Mouse (Mus musculus) limb, embryonic 10.5 days (tissue): ENCODE data around the gene Pde9a. TPM values are rescaled to one million over a fixed set of nuclear protein-coding genes. Genes with fewer than 3 reads are reported as not detected.

Experiments
- DNase-seq: peaks from one replicate; pipeline ENCODE4 v3.0.0-alpha.2; 2017; ENCODE audit warnings: low spot score
- H3K27ac ChIP-seq: fragments of 300-500 bp; sonication (generic); 2 replicates; pipeline ENCODE4 v1.5.1; 2016; ENCODE audit warnings: mild to moderate bottlenecking
- H3K27me3 ChIP-seq: fragments of 300-500 bp; sonication (generic); 2 replicates; pipeline ENCODE4 v1.6.1; 2016; ENCODE audit warnings: low read depth, mild to moderate bottlenecking; ENCODE audit not compliant: poor library complexity, severe bottlenecking
- H3K36me3 ChIP-seq: fragments of 300-500 bp; sonication (generic); 2 replicates; pipeline ENCODE4 v1.6.1; 2016; ENCODE audit warnings: mild to moderate bottlenecking, moderate library complexity
- H3K4me1 ChIP-seq: fragments of 300-500 bp; sonication (generic); 2 replicates; pipeline ENCODE4 v1.6.1; 2016
- H3K4me3 ChIP-seq: fragments of 300-500 bp; sonication (generic); 2 replicates; pipeline ENCODE4 v1.5.1; 2016; ENCODE audit warnings: mild to moderate bottlenecking, moderate library complexity
- H3K9me3 ChIP-seq: fragments of 300-500 bp; sonication (generic); replicated peaks from 2 replicates; pipeline ENCODE4 v1.6.1; 2016; ENCODE audit warnings: mild to moderate bottlenecking
- WGBS: fragments of 180-500 bp; shearing (Covaris S2); methylation state at CpG from one replicate; pipeline ENCODE4 v1.1.7; 2016; 5-methylcytosine and 5-hydroxymethylcytosine counted together
- polyA plus RNA-seq: library from polyadenylated mRNA; unstranded; fragments of >200 nt; fragmentation: Nextera tagmentation; extraction: Ambion mirVana; gene quantifications from 2 replicates; pipeline ENCODE4 v1.2.1, GENCODE M21; 2016

The Pde9a gene
- polyA plus RNA-seq, 1 experiment from 2014 or later: 27.2 TPM

DNA sequence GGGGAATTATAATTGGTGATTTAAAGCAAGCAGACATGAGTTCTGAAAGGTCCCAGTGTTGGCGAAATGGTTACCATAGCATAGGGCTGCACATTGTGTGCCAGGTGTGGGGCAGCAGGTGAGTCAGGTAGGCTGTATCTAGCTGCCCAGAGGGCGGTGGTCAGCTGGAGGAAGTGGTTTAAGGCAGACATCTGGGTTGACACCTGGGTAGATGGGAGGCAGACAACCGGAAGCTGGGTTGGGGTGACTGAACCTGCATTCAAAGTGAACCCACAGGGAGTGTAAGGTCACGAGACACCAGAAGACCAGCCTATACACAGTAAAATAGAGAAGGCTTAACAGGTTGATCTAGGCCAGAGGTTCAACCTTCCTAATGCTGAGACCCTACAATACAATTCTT lies 54.0 kb downstream of the Pde9a start:
- WGBS: 89% methylated on average over 4 of the region's 4 CpGs
- H3K27me3 ChIP-seq: no peaks in the 10 kb centered on the region
- H3K36me3 ChIP-seq: 0 out of 2 replicates have a peak, but pooled peaks cover 2% of the 10 kb centered on the region
- peaks cover 52% of the 10 kb centered on the region for H3K4me1 ChIP-seq
- no peaks in the 10 kb centered on the region for H3K9me3 ChIP-seq
- H3K4me3 ChIP-seq: no peak overlapping the region
- H3K27ac ChIP-seq: no peak overlapping the region
- no peak for DNase-seq

DNA sequence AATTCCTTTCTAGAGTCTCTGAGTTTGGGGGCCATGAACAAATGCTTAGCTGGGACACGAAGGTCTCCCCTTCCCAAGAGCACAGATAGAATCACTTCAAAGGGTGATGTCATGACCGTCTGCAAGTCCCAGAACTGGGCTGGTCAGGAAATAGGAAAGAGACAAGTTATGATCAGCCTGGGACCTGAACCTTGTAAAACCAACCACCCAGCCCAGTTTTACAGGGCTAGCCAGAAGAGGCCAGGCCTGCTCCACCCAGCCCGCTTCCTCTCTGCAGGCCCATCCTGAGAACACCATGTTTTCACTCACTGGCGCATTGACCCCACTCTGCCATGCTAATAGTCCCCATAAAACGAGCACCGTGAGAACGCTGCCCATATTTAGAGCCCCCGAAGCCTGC lies 56.5 kb downstream of the Pde9a start:
- DNase-seq: no peak
- Histone ChIP-seq H3K27me3 (no peaks in the 10 kb centered on the region), H3K9me3 (no peaks in the 10 kb centered on the region), H3K4me3 (no peak overlapping the region; the same call in 1 of the 2 replicates), H3K27ac (peak overlapping the region; percentile 58; the same call in 1 of the 2 replicates), H3K36me3 (peaks cover 13% of the 10 kb centered on the region), H3K4me1 (peaks cover 57% of the 10 kb centered on the region)
- 41% methylated on average over 8 of the region's 8 CpGs for WGBS

GRCm38 (mm10) chr17:31444251-31444650 lies 58.2 kb downstream of the Pde9a start:
- Histone ChIP-seq H3K36me3 (peaks cover 20% of the 10 kb centered on the region), H3K4me3 (no peak overlapping the region), H3K27me3 (no peaks in the 10 kb centered on the region), H3K27ac (peak overlapping the region; percentile 72), H3K9me3 (no peaks in the 10 kb centered on the region), H3K4me1 (peaks cover 61% of the 10 kb centered on the region)
- WGBS: 63% methylated on average over 7 of the region's 7 CpGs
- no peak for DNase-seq

DNA sequence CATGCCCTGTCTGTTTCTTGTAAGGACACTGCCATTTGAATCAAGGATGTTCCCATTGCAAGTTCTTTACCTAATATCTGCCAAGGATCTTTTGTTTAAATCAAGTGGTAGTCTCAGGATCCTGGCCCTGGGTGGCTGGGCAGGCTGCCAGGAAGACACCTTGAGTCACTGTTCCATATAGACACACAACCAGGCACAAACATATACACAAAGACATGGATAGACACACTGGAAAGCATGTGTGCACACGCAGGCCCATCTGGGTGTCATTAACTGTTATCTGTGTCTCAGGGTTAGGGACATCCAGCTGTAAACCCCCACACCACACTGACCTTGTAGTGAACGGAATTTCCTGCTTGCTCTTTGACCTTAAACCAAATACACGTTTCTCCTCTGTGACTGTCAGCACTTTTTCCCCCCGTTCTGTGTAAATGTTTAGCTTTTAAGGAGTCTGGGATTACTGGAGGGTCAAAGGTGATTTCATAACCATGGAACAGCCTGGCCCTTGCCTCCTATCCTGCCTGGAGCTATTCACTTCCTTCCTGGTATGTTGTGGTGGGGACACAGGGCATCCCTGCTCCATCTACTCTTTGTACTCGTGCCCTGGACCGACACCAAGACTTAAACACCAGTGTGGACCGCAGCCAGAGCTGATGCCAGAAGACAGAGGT lies 59.2 kb downstream of the Pde9a start:
- peaks cover 54% of the 10 kb centered on the region for H3K4me1 ChIP-seq
- no peak overlapping the region for H3K4me3 ChIP-seq
- WGBS: 18% methylated on average over 7 of the region's 7 CpGs
- no peaks in the 10 kb centered on the region for H3K9me3 ChIP-seq
- H3K36me3 ChIP-seq: peaks cover 20% of the 10 kb centered on the region
- H3K27me3 ChIP-seq: no peaks in the 10 kb centered on the region
- no peak for DNase-seq
- peak overlapping the region; percentile 32 for H3K27ac ChIP-seq

- Histone ChIP-seq H3K9me3 (no peaks in the 10 kb centered on the region), H3K27ac (peak overlapping the region; percentile 12; the same call in 1 of the 2 replicates), H3K4me1 (peaks cover 64% of the 10 kb centered on the region), H3K27me3 (no peaks in the 10 kb centered on the region), H3K36me3 (peaks cover 19% of the 10 kb centered on the region), H3K4me3 (no peak overlapping the region)
- WGBS: 89% methylated on average over 5 of the region's 5 CpGs
- DNase-seq: no peak
These were observed 61.8 kb downstream of the Pde9a start for GRCm38 (mm10) chr17:31447766-31448165.

DNA sequence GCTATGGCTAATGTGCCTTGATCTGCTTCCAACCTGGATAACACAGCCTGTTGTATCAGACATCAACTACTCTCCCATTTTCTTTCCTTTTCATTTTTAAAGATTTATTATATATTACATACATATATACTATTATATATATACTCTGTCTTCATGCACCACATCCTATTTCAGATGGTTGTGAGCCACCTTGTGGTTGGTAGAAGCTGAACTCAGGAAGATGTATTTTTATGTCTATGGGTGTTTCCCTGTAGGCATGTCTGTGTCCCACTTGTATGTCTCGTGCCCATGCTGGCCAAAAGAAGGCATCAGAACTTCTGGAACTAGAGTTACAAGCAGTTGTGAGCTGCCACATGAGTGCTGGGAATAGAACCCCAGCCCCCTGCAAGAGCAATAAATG lies 62.5 kb downstream of the Pde9a start:
- Histone ChIP-seq H3K4me3 (no peak overlapping the region), H3K9me3 (no peaks in the 10 kb centered on the region), H3K4me1 (peaks cover 56% of the 10 kb centered on the region), H3K27me3 (no peaks in the 10 kb centered on the region), H3K36me3 (peaks cover 18% of the 10 kb centered on the region), H3K27ac (no peak overlapping the region)
- no peak for DNase-seq
- 83% methylated on average over 1 of the region's 1 CpGs for WGBS

DNA sequence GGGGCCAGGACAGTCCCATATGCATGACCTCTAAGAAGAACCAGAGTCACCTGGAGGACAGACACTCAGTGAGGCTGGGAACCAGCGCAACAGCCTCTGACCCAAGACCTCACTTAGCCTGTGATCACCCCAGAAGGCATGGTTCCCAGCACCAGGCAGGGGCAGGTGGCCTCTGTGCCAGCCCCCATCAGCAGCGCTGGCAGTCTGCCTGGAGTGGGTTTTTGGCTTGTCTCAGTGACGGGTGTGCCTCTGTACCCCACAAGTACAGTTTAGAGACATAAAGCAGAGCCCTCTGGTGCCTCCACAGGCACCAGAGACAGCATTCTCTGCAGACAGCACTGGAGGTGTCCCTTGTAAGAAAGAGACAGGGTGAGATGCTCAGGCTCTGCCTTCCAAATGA lies 64.2 kb downstream of the Pde9a start:
- no peak for DNase-seq
- Histone ChIP-seq H3K27me3 (no peaks in the 10 kb centered on the region), H3K27ac (no peak overlapping the region), H3K4me3 (no peak overlapping the region), H3K36me3 (peaks cover 19% of the 10 kb centered on the region), H3K4me1 (peaks cover 47% of the 10 kb centered on the region), H3K9me3 (no peaks in the 10 kb centered on the region)
- WGBS: 81% methylated on average over 3 of the region's 3 CpGs

DNA sequence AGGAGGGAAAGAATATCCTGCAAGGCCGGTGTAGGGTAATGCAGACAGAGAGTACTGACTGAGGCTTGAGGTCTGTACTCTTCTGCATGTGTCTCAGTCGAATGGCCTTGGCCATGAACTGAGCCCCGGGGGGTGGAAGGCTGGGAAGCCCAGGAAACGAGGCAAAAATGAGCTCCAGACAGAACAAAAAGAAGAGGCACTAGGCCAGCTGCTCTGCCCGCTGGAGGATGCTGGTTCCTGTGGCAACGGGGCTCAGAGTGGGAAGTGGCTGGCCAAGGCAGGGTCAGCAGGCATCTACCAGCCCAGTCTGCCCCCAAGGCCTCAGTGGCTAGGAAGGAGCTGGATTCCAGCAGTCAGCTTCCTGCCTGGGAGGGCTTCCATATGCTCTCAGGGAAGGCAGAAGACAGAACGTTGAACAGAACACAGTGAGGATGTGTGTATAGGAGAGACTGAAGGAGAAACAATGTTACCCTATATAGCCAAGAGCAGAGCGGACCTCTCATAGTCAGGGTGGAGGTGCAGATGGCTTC lies 65.2 kb downstream of the Pde9a start:
- WGBS: 59% methylated on average over 8 of the region's 8 CpGs
- Histone ChIP-seq H3K4me3 (no peak overlapping the region), H3K36me3 (peaks cover 28% of the 10 kb centered on the region), H3K4me1 (peaks cover 39% of the 10 kb centered on the region), H3K27me3 (no peaks in the 10 kb centered on the region), H3K27ac (peak overlapping the region; percentile 67), H3K9me3 (no peaks in the 10 kb centered on the region)
- DNase-seq: no peak

DNA sequence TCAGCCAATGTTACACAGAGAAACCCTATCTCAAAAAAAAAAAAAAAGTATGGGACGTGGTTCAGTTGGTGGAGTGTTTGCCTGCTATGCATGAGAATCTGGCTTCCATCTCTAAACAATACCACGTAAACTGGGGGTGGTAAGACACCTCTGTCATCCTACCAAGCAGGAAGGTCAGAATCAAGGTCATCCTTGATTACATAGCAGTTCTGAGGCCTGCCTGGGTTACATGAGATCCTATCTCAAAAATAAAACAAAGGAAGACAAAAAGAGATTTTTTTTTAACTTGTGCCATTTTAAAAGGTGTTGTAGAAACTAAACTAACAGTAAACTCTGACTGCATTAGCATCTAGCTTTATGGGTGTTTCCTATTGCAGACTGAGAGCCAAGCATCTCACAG lies 66.8 kb downstream of the Pde9a start:
- no peak for DNase-seq
- no peak overlapping the region for H3K27ac ChIP-seq
- WGBS: 72% methylated on average over 2 of the region's 2 CpGs
- H3K9me3 ChIP-seq: no peaks in the 10 kb centered on the region
- no peak overlapping the region for H3K4me3 ChIP-seq
- peaks cover 22% of the 10 kb centered on the region for H3K36me3 ChIP-seq
- peaks cover 33% of the 10 kb centered on the region for H3K4me1 ChIP-seq
- H3K27me3 ChIP-seq: no peaks in the 10 kb centered on the region

DNA sequence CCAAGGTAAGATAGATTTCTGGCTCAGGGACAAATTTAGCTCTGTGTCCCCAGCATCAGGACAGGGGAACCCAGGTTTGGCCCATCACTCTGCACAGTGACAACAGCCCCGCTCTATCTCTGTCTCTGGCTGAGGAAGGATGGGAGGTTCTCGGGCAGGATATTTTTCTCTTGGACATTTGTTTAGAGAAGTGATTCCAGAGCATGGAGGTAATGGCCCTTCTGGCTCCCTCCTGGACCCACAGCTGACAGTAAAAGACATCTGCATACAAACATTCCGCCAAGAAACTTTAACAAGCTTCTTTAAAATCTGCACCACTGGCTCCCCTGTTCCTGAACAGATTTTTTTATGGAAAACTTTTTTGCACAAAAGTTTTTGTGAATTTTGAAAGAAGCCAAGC lies 67.5 kb downstream of the Pde9a start:
- DNase-seq: no peak
- H3K9me3 ChIP-seq: no peaks in the 10 kb centered on the region
- H3K27me3 ChIP-seq: no peaks in the 10 kb centered on the region
- H3K4me3 ChIP-seq: no peak overlapping the region
- H3K27ac ChIP-seq: no peak overlapping the region
- H3K4me1 ChIP-seq: peaks cover 29% of the 10 kb centered on the region
- peaks cover 24% of the 10 kb centered on the region for H3K36me3 ChIP-seq
- WGBS: 52% methylated on average over 3 of the region's 3 CpGs

- no peaks in the 10 kb centered on the region for H3K27me3 ChIP-seq
- no peak overlapping the region for H3K4me3 ChIP-seq
- 87% methylated on average over 9 of the region's 9 CpGs for WGBS
- no peaks in the 10 kb centered on the region for H3K9me3 ChIP-seq
- peaks cover 25% of the 10 kb centered on the region for H3K36me3 ChIP-seq
- H3K27ac ChIP-seq: no peak overlapping the region
- no peak for DNase-seq
- H3K4me1 ChIP-seq: peaks cover 29% of the 10 kb centered on the region
These were observed 68.0 kb downstream of the Pde9a start for GRCm38 (mm10) chr17:31454056-31454455.

DNA sequence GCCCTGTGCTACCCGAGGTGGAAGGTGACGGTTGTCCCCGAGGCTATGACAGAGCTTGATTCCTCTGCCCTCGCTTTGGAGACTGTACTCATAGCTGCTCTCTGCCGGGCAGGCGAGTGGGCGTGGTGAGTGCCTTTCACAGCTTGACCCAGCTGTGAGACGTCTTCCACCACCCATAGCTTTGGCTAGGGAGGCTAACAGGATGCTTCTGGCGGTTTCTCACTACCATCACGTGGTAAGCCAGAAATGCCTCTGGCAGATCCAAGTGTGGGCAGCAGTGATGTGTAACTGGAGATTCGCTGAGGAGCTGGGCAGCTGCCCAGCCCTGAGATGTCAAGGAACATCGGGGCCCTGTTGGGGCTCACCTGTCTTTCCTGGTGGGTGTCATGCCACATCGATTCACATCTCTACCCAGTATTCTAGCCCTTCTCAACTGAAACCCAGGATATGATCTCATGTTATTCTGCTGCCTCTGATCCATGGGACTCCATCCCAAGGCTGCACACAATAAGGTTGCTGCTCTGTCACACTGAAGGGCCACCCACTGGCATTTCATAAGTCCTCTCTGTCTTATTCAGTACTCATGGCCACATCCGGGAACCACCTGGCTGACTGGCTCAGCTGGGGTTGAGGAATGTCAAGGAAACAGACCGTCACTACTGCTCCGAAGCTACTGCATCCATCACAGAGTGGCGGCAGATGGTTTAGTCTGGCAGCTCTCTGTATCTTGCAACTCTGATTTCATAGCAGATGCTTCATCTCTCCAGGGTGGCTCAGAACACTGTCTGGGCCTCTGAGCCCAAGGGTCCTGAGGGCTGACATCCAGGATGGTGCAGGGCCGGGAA lies 70.9 kb downstream of the Pde9a start:
- 73% methylated on average over 18 of the region's 18 CpGs for WGBS
- H3K4me1 ChIP-seq: peaks cover 10% of the 10 kb centered on the region
- H3K9me3 ChIP-seq: no peaks in the 10 kb centered on the region
- no peak overlapping the region for H3K27ac ChIP-seq
- DNase-seq: no peak
- peaks cover 41% of the 10 kb centered on the region for H3K36me3 ChIP-seq
- H3K27me3 ChIP-seq: no peaks in the 10 kb centered on the region
- no peak overlapping the region for H3K4me3 ChIP-seq

DNA sequence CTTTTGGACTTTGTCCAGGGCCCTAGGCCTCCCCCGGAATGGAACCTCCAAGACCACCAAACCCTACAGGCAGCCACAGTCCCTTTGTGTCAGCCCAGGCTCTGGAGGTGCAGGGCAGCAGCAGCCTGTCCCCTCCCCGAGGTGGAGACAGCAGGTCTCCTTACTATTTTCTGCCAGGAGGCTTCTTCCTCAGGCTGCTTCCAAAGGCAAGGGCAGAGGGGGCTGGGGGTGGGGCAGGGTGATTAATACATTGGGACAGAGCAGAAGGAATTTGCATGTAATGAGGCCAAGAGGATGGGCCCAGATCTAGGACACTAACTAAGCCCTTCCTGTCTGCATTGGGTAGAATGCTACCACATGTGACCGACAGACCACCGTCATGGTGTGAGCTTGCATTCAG lies 74.4 kb downstream of the Pde9a start:
- DNase-seq: no peak
- Histone ChIP-seq H3K27me3 (no peaks in the 10 kb centered on the region), H3K9me3 (no peaks in the 10 kb centered on the region), H3K4me1 (peaks cover under 1% of the 10 kb centered on the region), H3K36me3 (peaks cover 54% of the 10 kb centered on the region), H3K4me3 (no peak overlapping the region), H3K27ac (no peak overlapping the region)
- WGBS: 78% methylated on average over 4 of the region's 4 CpGs
